Mouse (Mus musculus) adrenal gland, adult 8-10 months (tissue): ENCODE measurements around the gene Bnc1. TPM values are rescaled to one million over a fixed set of nuclear protein-coding genes. Genes with fewer than 3 reads are reported as not detected.

Experiments
- DNase-seq: peaks from one replicate; pipeline ENCODE4 v3.0.0; 2022
- total RNA-seq, 4 experiments: library from RNA; stranded (reverse); gene quantifications; 2 replicates each; pipeline ENCODE4 v1.2.4; 2022

Gene Bnc1
- under 1 TPM; 0.09 to 0.73 (median 0.50) TPM for total RNA-seq

DNA sequence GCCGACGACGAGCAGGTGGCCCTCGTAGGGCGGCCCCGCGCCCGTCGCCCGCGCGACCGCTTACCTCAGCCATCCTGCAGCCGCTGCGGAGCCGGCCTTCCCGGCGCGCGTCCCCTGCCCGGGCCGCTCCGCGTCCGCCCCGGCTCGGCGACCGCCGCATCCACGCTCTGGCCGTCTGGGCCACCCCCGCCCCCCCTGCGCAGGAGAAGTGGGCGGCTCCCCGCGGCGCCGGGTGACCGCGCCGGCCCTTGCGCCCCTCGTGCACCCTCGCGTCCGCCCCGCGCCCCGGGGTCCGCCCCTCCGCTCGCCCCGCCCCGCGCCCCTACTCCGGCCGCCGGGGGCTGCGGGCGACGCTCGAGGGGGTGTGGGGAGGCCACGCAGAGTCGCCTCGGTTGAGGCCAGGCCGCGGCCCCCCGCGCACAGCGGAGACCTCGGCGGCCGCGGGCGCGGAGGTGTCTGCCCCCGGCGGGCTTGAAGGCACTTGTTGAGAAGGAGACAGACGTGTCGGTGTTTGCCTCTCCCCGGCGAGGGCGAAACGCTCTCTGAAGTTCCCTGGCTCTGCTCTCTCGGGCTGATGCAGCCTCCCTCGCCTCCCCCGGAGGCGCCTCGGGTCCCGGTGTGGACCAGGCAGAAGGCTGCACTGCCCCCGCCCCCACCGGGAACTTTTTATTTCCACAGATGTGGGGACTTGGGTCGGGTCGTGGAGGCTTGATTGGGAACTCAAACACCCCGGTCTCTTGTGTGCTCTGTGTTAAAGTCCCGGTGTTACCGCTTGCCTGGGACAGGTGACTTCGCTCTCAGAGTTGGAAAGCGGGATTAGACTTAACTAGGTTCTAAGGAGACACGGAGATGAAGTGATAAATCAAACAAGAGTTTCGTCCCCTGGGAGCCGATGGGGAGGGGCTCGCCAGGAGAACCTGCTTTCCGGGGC is at the start of gene Bnc1:
TSS of gene Bnc1 (minus strand) at position 162 of the 931 bp plus-strand sequence.
- no peak for DNase-seq

DNA sequence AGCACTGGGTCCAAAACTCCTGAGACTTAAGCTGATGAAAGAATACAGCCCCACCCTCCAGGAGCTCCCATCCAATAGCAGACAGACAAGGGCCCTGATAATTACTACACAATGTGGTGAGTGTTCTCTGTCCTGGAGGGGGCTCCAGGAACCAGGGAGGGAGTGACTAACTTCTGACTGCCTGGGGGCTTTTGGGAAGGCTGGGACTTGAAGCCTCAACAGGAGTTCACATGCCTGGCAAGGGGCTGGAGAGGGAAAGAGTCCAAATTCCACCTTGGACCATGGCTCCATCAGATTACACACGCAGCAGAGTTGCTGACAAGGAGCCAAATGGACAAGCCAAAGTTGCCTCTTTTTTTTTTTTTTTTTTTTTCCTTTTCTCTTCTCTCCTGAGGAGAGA is 41.3 kb upstream of the Bnc1 start:
- DNase-seq, result no peak

- no peak for DNase-seq
Measured at GRCm38 (mm10) chr7:82029666-82030065, 37.6 kb upstream of the Bnc1 start.

- DNase-seq, result no peak
Measured at GRCm38 (mm10) chr7:82025802-82026201, 33.7 kb upstream of the Bnc1 start.

DNA sequence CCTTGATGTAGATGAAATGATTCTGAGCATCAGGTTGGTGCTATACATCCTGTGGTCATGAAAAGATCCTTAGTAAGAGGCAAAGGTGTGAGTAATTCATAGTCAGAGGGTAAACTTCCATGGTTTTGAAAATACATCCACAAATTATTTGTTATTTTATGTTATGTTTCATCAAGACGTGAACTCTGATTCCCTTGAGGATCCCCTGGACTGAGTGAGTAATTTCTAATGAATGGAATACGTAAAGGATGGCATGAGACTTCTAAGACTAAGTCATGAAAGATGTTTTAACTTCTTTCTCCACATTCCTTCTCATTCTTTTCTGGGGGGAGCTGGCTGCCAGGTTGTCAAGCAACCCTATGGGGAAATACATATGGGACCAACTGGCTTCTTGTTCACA is 31.6 kb upstream of the Bnc1 start:
- DNase-seq, result no peak

- DNase-seq, result no peak
Measured at GRCm38 (mm10) chr7:82022404-82022803, 30.3 kb upstream of the Bnc1 start.

- no peak for DNase-seq
Measured at GRCm38 (mm10) chr7:82018031-82018430, 25.9 kb upstream of the Bnc1 start.

DNA sequence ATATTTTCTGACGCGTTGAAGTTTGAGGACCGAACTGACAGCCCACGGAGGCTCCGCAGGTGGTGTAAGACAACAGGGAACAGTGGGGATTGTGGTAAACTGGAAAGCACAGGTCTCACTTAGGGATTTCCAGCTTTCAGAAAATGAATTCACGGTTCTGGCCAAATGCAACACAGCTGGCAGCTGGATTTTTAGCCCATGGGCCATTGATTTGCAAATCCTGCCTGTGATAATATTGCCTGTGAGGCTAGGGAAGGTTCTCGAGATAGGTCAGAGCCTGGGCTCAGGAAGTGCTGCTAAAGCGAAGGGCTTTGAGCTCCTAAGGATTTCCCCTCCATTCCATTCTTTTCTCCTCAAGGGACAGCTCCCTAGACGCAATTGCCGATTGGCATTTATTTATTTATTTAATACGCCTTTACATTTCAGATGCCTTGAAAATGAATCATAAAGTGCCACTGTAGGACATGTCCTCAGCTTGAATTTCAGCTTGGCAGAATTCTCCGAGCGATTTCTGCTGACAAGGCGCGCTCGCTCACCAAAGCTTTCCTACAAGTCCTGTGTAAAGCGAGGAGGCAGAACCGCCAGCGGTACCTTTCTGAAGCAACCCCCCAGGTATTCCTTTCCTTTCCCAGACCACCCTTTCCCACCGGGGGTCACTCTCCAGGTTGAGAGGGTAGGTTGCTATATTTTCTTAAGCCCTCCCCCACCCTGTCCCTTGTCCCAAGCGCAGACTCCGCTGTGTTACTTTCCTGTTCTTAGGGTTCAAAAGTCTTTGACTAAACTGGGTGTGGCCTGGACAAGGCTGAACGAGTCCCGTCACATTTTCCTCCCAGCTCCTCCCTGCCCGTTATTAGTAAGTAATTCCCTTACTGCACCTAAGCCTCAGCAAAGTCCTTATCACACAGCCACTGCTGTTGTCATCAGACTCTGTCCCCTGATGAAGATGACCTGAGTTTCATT is 24.9 kb upstream of the Bnc1 start:
- DNase-seq, result no peak

- no peak for DNase-seq
Measured at GRCm38 (mm10) chr7:82012472-82012871, 20.4 kb upstream of the Bnc1 start.

GRCm38 (mm10) chr7:82011534-82012401 is 19.7 kb upstream of the Bnc1 start:
- no peak for DNase-seq

- no peak for DNase-seq
Measured at GRCm38 (mm10) chr7:82007151-82007550, 15.1 kb upstream of the Bnc1 start.

GRCm38 (mm10) chr7:82004228-82004627 is 12.1 kb upstream of the Bnc1 start:
- DNase-seq, result no peak

DNA sequence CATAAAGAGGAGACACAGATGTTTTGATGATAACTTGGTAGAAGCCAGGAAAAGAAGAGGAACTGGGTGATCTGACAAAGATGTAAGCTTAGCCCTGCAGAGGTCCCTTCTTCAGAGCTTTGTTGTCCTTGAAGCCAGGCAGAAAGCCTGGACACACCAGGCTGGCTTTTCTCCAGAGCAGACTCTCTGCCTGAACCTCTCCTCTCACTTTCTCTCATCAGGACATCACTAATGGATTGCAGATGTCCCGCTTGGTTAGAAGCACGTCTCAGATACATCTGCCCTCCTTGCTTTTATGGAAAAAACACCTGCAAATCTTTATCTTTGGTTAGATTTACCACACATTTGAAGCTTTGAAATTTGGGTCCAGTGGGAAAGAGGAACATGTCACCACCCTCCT is 7.7 kb upstream of the Bnc1 start:
- DNase-seq, result no peak

GRCm38 (mm10) chr7:81999372-81999771 is 7.3 kb upstream of the Bnc1 start:
- DNase-seq, result no peak

DNA sequence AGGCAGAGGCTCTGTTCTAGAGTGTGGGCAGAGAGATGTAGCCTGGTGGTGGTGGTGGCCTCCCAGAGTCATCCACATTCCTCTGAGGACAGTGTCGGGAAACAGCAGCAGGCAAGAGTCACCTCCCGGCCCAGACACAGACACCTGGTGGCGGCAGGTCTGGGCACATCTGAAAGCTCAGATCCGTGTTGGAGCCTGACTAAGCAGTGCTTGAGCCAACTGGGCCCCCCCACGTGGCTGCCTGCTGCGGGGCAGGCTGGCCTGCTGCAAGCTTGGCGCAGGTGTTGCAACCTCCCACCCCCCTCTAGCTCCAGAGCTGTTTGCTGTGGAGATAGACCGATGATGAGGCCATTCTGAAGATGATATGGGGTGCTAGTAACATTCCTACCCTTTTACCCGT is 3.9 kb upstream of the Bnc1 start:
- no peak for DNase-seq

- no peak for DNase-seq
Measured at GRCm38 (mm10) chr7:81995126-81995525, 3.0 kb upstream of the Bnc1 start.

DNA sequence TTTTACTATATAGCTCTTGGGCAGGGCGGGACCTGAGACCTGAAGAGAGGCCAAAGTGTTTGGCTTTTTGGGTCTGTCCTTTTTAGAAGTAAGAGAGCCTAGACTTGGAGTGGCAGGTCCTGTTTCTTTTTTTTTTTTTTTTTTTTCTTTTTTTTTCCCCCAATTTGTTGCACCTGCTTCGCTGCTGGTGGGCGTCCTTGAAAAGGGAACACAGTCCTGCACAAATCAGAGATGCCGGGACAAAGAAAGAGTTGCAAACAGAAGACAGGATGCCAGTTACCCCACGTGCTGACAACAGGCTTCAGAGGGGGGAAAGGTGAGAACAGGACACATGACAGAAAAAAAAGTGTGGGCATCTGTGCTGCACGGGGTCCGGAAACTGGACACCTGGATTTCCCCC is 1.0 kb upstream of the Bnc1 start:
- no peak for DNase-seq

DNA sequence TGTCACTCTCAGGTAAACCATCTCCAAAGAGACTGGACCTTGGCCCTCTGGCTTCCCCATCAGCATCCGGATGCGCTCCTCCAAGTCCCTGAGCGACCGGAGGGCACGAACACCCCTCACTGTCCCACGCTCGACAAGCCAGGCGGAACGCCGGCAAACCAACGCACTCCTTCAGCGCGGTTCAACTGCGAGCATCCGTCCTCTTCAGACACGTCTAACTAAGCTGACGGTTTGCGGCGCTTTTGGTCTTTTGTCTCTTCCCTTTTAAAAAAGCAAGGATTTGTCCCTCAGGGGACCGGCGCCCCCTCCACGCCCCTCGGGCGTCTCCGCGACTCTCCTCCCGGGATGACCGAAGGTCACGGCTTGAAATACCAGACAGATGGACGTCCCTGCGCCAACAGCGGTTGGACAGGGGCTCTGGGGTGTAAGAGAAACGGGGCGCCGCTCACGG is 456 bp downstream of the Bnc1 start:
- DNase-seq, result no peak

GRCm38 (mm10) chr7:81991116-81991515 is 976 bp downstream of the Bnc1 start:
- no peak for DNase-seq

GRCm38 (mm10) chr7:81983651-81984050 is 8.4 kb downstream of the Bnc1 start:
- no peak for DNase-seq

DNA sequence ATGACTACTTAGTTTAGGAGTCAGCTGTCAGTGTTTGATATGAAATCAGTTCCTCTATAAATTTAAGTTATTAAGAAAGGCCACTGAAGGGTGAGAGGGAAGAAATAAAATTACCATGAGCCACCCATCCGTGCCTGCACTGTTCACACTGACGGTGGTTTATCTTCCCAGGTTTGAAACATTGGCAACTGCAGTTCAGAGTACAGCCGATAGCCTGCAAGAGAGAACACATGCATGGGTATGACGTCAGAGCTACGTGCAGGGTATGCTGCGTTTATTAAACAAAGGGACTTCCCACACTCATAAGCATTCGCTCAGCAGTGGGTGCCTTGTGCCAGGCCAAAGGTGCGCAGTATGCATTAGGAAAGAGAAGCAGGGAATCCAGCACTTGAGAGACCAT is 13.8 kb downstream of the Bnc1 start:
- no peak for DNase-seq

DNA sequence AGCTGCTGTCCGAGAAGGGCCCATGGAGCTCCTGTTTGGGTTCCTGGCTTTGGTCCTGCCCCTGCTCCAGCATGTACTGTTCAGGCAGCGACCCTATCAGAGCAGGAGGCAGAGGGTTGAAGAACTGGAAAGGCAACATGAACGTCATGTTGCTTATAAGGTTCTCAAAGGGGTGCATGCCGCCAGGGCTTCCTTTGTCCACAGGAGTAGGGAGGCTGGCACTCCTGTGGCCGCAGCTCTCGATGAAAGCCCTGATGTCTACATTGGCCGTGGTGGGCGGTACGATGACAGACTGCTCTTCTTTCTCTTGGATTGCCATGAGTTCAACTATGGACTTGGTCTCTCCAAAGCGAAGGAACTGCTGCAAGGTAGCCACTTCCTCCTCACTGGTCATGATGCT is 17.5 kb downstream of the Bnc1 start:
- DNase-seq, result no peak
